Mouse (Mus musculus): ENCODE measurements around the gene Ccdc61.

Gene Ccdc61

DNA sequence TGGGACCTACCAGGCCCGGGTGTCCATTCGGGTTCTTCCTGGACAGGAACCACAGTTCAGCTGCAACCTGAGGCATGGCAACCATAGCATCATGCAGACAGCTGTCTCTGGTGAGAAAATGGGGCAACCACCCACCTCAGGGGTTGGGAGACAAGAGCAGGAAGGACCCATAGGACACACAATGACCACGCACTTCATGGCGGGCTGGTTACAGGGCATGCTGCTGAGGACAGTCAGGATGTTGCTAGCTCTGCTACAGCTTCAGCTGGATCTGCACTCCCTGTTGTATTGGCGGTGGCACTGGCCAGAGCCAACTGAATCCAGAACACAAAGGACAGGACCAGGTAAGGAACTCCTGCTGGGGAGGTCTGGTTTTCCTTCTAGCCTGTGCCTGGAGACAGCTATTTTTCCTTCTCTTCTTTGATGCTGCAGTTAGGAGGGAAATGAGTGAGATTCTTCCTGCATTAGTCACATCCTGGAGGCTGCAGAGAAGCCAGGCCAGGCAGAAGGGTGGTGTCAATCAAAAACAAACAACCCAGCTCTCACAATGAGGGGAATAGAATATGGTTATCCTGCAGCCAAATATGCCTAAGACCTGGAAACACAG is 51.8 kb downstream of the Ccdc61 start:
- DNase-seq (ENCODE audit: low read depth, low spot score), result no peak

- DNase-seq (ENCODE audit: low read depth, low spot score), result no peak
These were observed 61.8 kb downstream of the Ccdc61 start for GRCm38 (mm10) chr7:18848395-18848794.

- DNase-seq (ENCODE audit: low read depth, low spot score), result no peak
These were observed 65.4 kb downstream of the Ccdc61 start for GRCm38 (mm10) chr7:18844811-18845210.

- DNase-seq (ENCODE audit: low read depth, low spot score), result no peak
These were observed 69.0 kb downstream of the Ccdc61 start for GRCm38 (mm10) chr7:18841174-18841567.
